Mouse (Mus musculus) MEL (cell line): Measurements from ENCODE around the gene Micu1. TPM values are rescaled to one million over a fixed set of nuclear protein-coding genes. Genes with fewer than 3 reads are reported as not detected.
A peak's percentile ranks its signal among the peaks of the same experiment; 100 is the strongest.

Experiments used
- DNase-seq: peaks from one replicate; pipeline ENCODE4 v3.0.0; 2011; ENCODE audit warnings: low read depth, low spot score
- H3K27ac ChIP-seq: 2 replicates; pipeline ENCODE4 v1.5.1; 2012; ENCODE audit warnings: low read depth, mild to moderate bottlenecking, control low read depth, low read length, moderate library complexity; ENCODE audit not compliant: control insufficient read depth
- H3K27me3 ChIP-seq, 2 experiments: fragments of 150-350 bp in 1 of 2; sonication (generic) in 1 of 2; 2 replicates each; pipeline ENCODE4 v1.6.1; 2012; ENCODE audit warnings: low read length in 2 of 2, mild to moderate bottlenecking in 2 of 2, improper control_type of control experiment in 1 of 2, moderate library complexity in 1 of 2; ENCODE audit not compliant: insufficient read depth in 2 of 2, control insufficient read depth in 1 of 2
- H3K36me3 ChIP-seq, 2 experiments: 2 replicates each; pipeline ENCODE4 v1.6.1; 2012 to 2014; ENCODE audit warnings: low read length in 2 of 2, improper control_type of control experiment in 1 of 2, inconsistent platforms in 1 of 2, mild to moderate bottlenecking in 1 of 2; ENCODE audit not compliant: insufficient read depth in 2 of 2, control insufficient read depth in 1 of 2
- H3K4me1 ChIP-seq, 2 experiments: fragments of 150-350 bp in 1 of 2; sonication (generic) in 1 of 2; 2 replicates each; pipeline ENCODE4 v1.6.1; 2012; ENCODE audit warnings: low read length in 2 of 2, improper control_type of control experiment in 1 of 2, mild to moderate bottlenecking in 1 of 2; ENCODE audit not compliant: insufficient read depth in 2 of 2, control insufficient read depth in 1 of 2
- H3K4me3 ChIP-seq, 2 experiments: fragments of 150-350 bp in 1 of 2; sonication (generic) in 1 of 2; 2 replicates each; pipeline ENCODE4 v1.5.1; 2012; ENCODE audit warnings: low read depth in 2 of 2, low read length in 2 of 2, mild to moderate bottlenecking in 2 of 2, moderate library complexity in 2 of 2, control low read depth in 1 of 2, improper control_type of control experiment in 1 of 2; ENCODE audit not compliant: control insufficient read depth in 1 of 2, insufficient read depth in 1 of 2
- H3K79me2 ChIP-seq: 2 replicates; pipeline ENCODE4 v1.6.1; 2012; ENCODE audit warnings: mild to moderate bottlenecking, low read length, moderate library complexity; ENCODE audit not compliant: control insufficient read depth, poor library complexity, insufficient read depth
- H3K9ac ChIP-seq: 2 replicates; pipeline ENCODE4 v1.6.1; 2012; ENCODE audit warnings: low read depth, mild to moderate bottlenecking, control low read depth, low read length, moderate library complexity; ENCODE audit not compliant: control insufficient read depth, poor library complexity, severe bottlenecking
- H3K9me3 ChIP-seq: fragments of 150-350 bp; sonication (generic); replicated peaks from 2 replicates; pipeline ENCODE4 v1.6.1; 2012; ENCODE audit warnings: mild to moderate bottlenecking, low read length, improper control_type of control experiment, moderate library complexity; ENCODE audit not compliant: insufficient read depth
- CHD2 ChIP-seq: IDR thresholded peaks from 2 replicates; pipeline ENCODE4 v1.6.1; 2011; ENCODE audit warnings: low read length, improper control_type of control experiment
- ELF1 ChIP-seq: IDR thresholded peaks from 2 replicates; pipeline ENCODE4 v1.6.1; 2014; ENCODE audit warnings: low read depth, mild to moderate bottlenecking, inconsistent platforms, low read length, improper control_type of control experiment, moderate library complexity
- ETS1 ChIP-seq: IDR thresholded peaks from 2 replicates; pipeline ENCODE4 v1.6.1; 2012; ENCODE audit warnings: low read depth, mild to moderate bottlenecking, inconsistent platforms, low read length, improper control_type of control experiment, moderate library complexity
- GABPA ChIP-seq: IDR thresholded peaks from 2 replicates; pipeline ENCODE4 v1.6.1; 2012; ENCODE audit warnings: low read depth, mild to moderate bottlenecking, inconsistent platforms, low read length, improper control_type of control experiment, moderate library complexity
- HCFC1 ChIP-seq: IDR thresholded peaks from 2 replicates; pipeline ENCODE4 v1.6.1; 2012; ENCODE audit warnings: low read depth, mild to moderate bottlenecking, inconsistent platforms, low read length, improper control_type of control experiment, moderate library complexity
- MXI1 ChIP-seq: IDR thresholded peaks from 2 replicates; pipeline ENCODE4 v1.6.1; 2011; ENCODE audit warnings: mild to moderate bottlenecking, low read depth, low read length, improper control_type of control experiment
- MYB ChIP-seq: IDR thresholded peaks from 2 replicates; pipeline ENCODE4 v1.6.1; 2011; ENCODE audit warnings: mild to moderate bottlenecking, low read depth, low read length, improper control_type of control experiment
- NRF1 ChIP-seq: IDR thresholded peaks from 2 replicates; pipeline ENCODE4 v1.6.1; 2014; ENCODE audit warnings: low read depth, mild to moderate bottlenecking, inconsistent platforms, low read length, improper control_type of control experiment, moderate library complexity; ENCODE audit not compliant: poor library complexity, insufficient read depth, severe bottlenecking
- POLR2A ChIP-seq, 2 experiments: IDR thresholded peaks; 2 replicates each; pipeline ENCODE4 v1.6.1; 2011 to 2012; ENCODE audit warnings: low read length in 2 of 2, mild to moderate bottlenecking in 2 of 2, control low read depth in 1 of 2, improper control_type of control experiment in 1 of 2, low read depth in 1 of 2, moderate library complexity in 1 of 2; ENCODE audit not compliant: control insufficient read depth in 1 of 2, insufficient read depth in 1 of 2, poor library complexity in 1 of 2
- POLR2AphosphoS2 ChIP-seq: IDR thresholded peaks from 2 replicates; pipeline ENCODE4 v1.6.1; 2011; ENCODE audit warnings: low read length, improper control_type of control experiment
- POLR2AphosphoS5 ChIP-seq: IDR thresholded peaks from 2 replicates; pipeline ENCODE4 v1.6.1; 2012; ENCODE audit warnings: low read depth, borderline replicate concordance, mild to moderate bottlenecking, inconsistent platforms, low read length, moderate library complexity, mixed read lengths
- SIN3A ChIP-seq: IDR thresholded peaks from 2 replicates; pipeline ENCODE4 v1.6.1; 2012; ENCODE audit warnings: low read length, improper control_type of control experiment, inconsistent platforms
- TAL1 ChIP-seq: IDR thresholded peaks from 2 replicates; pipeline ENCODE4 v1.6.1; 2012; ENCODE audit warnings: mild to moderate bottlenecking, inconsistent platforms, low read length, moderate library complexity, mixed read lengths
- TCF12 ChIP-seq: IDR thresholded peaks from 2 replicates; pipeline ENCODE4 v1.6.1; 2014; ENCODE audit warnings: low read depth, mild to moderate bottlenecking, inconsistent platforms, low read length, improper control_type of control experiment, moderate library complexity
- ZC3H11A ChIP-seq: IDR thresholded peaks from 2 replicates; pipeline ENCODE4 v1.6.1; 2012; ENCODE audit warnings: low read depth, mild to moderate bottlenecking, inconsistent platforms, low read length, improper control_type of control experiment
- ZKSCAN1 ChIP-seq: IDR thresholded peaks from 2 replicates; pipeline ENCODE4 v1.6.1; 2012; ENCODE audit warnings: low read depth, mild to moderate bottlenecking, inconsistent platforms, low read length, improper control_type of control experiment, moderate library complexity
- ZMIZ1 ChIP-seq: IDR thresholded peaks from 2 replicates; pipeline ENCODE4 v1.6.1; 2012; ENCODE audit warnings: low read depth, mild to moderate bottlenecking, inconsistent platforms, low read length, improper control_type of control experiment, moderate library complexity
- polyA plus RNA-seq, 2 experiments: library from polyadenylated mRNA; stranded (reverse) in 1 of 2; unstranded in 1 of 2; fragments of >175 nt in 1 of 2; fragments of >200 nt in 1 of 2; gene quantifications; 2 replicates each; pipeline versions ENCODE4 v1.2.1 to v1.2.4; 2012; ENCODE audit warnings: low replicate concordance in 2 of 2, low read depth in 1 of 2; ENCODE audit not compliant: insufficient read length in 2 of 2, insufficient read depth in 1 of 2, missing spikeins in 1 of 2
- total RNA-seq: library from RNA; depleted of rRNA; stranded (reverse); fragments of 300-350 nt; gene quantifications from 2 replicates; pipeline ENCODE4 v1.2.3, GENCODE M21; 2012

Micu1 gene
- total and polyA plus RNA-seq, 3 experiments: 18.0 to 26.8 TPM; not detected in 1

DNA sequence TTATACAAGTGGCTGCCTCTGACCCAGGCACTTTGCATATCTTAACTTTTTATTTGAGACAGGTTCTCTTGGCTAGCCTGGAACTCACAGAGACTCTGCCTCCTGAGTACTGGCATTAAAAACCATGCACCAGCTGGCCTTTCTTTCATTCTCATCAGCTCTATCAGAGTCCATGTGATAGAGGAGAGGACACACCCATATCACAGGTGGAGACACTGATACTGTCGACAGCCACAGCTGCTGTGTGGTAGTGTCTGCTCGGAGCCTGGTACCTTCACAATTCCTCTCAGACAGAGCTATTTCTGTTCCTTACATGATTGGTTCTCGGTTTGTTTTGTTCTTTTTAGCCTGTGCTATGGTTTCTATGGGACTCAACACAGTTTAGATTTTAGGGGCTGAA is 91.2 kb downstream of the Micu1 start:
- DNase-seq: peak; percentile 17
- Histone ChIP-seq H3K9ac (no peak overlapping the region), H3K79me2 (no peaks in the 10 kb centered on the region), H3K27ac (no peak overlapping the region), H3K4me3 (no peak overlapping the region), H3K27me3 (no peaks in the 10 kb centered on the region), H3K4me1 (peaks cover 0 to 4% of the 10 kb centered on the region in 2 experiments; a peak in 1 of 4 replicates), H3K36me3 (peaks cover 0 to 5% of the 10 kb centered on the region in 2 experiments; a peak in 2 of 4 replicates), H3K9me3 (no peaks in the 10 kb centered on the region)
- TF ChIP-seq TCF12: 0 out of 2 replicates have a peak, but pooled peaks have one; percentile 23
- no peak for TF ChIP-seq CHD2
- TF ChIP-seq ZKSCAN1: no peak
- TF ChIP-seq POLR2AphosphoS5: no peak
- TF ChIP-seq POLR2A (IDR thresholded peaks at IDR 0.05; ENCODE audit: control insufficient read depth in 1 of 2, insufficient read depth in 1 of 2, low read depth in 1 of 2, low read length in 2 of 2, poor library complexity in 1 of 2): no peak
- no peak for TF ChIP-seq MYB
- no peak for TF ChIP-seq SIN3A
- peak; percentile 55; the same call in 1 of the 2 replicates for TF ChIP-seq ETS1
- no peak for TF ChIP-seq NRF1
- no peak for TF ChIP-seq ELF1

DNA sequence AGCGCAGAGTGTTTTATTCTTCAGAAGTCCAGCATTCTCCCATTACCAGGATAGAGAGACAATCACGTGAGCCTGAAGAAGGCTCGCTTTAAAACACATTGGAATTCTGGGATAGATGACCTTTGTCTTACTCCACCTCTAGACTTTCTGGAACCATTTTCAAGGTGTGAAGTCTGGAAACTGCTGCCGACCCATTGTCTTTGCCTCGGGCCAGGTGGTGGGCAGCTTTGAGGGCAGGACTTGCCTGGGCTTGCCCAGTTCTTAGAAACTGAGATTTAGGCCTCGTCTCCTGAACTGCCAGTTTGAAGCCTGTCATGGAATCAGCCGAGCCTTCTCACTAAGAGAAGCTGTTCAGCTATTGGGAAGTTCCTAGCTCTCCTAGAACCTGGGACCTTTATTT is 92.8 kb downstream of the Micu1 start:
- no peak for DNase-seq
- no peaks in the 10 kb centered on the region for H3K79me2 ChIP-seq
- no peaks in the 10 kb centered on the region for H3K27me3 ChIP-seq
- TF ChIP-seq ZMIZ1 (no peak), ZC3H11A (no peak), MXI1 (no peak), POLR2AphosphoS2 (no peak), HCFC1 (no peak), TAL1 (no peak), ELF1 (no peak), ZKSCAN1 (no peak), GABPA (no peak)
- no peak overlapping the region for H3K9ac ChIP-seq
- no peaks in the 10 kb centered on the region for H3K9me3 ChIP-seq
- no peak overlapping the region for H3K27ac ChIP-seq
- peaks cover 0 to 9% of the 10 kb centered on the region in 2 experiments; a peak in 2 of 4 replicates for H3K36me3 ChIP-seq
- no peak overlapping the region for H3K4me3 ChIP-seq
- peaks cover 0 to 8% of the 10 kb centered on the region in 2 experiments; a peak in 2 of 4 replicates for H3K4me1 ChIP-seq
